Mouse (Mus musculus): Measurements from ENCODE around the gene Olfr767. TPM values are rescaled to one million over a fixed set of nuclear protein-coding genes. Genes with fewer than 3 reads are reported as not detected.

Olfr767 gene
- total and polyA plus RNA-seq, 3 experiments: 0.05 TPM; not detected in 2

- no peaks in the 10 kb centered on the region for H3K27me3 ChIP-seq (ENCODE audit: insufficient read depth, low read length)
- no peak for DNase-seq (ENCODE audit: low spot score)
Observed at GRCm38 (mm10) chr10:129039796-129040195, 42.9 kb downstream of the Olfr767 start, which contains the start of gene Olfr764-ps1. Olfr764-ps1 (minus strand) TSS chr10:129039896.

GRCm38 (mm10) chr10:129028343-129028742, 54.4 kb downstream of the Olfr767 start:
- DNase-seq (ENCODE audit: low spot score): no peak
- no peak for ATAC-seq (ENCODE audit: extremely low read depth, insufficient number of reproducible peaks, low FRiP score, poor library complexity, severe bottlenecking)
- TF ChIP-seq POLR2AphosphoS5 (IDR thresholded peaks at IDR 0.05; ENCODE audit: insufficient replicate concordance, low read depth, low read length) (no peak), GATA1 (IDR thresholded peaks at IDR 0.05; ENCODE audit: borderline replicate concordance, low read length) (no peak), TAL1 (conservative IDR thresholded peaks at IDR 0.05; ENCODE audit: low read depth, low read length) (no peak), CTCF (IDR thresholded peaks at IDR 0.05; ENCODE audit: low read depth, low read length) (no peak), GATA2 (IDR thresholded peaks at IDR 0.05; ENCODE audit: borderline replicate concordance, low read depth, low read length) (no peak)
- Histone ChIP-seq H3K36me3 (replicated peaks) (no peaks in the 10 kb centered on the region), H3K27me3 (ENCODE audit: insufficient read depth, low read length) (no peaks in the 10 kb centered on the region), H3K4me1 (ENCODE audit: insufficient read depth, low read depth, low read length) (no peaks in the 10 kb centered on the region), H3K9me3 (replicated peaks) (no peaks in the 10 kb centered on the region), H3K4me3 (ENCODE audit: low read depth, low read length) (no peak overlapping the region)

More at GRCm38 (mm10) chr10:129039796-129040195, 42.9 kb downstream of the Olfr767 start, which contains the start of gene Olfr764-ps1:
- Histone ChIP-seq H3K4me1 (ENCODE audit: insufficient read depth, low read depth, low read length) (no peaks in the 10 kb centered on the region), H3K4me3 (ENCODE audit: low read depth, low read length) (no peak within 1 kb of the TSS), H3K9me3 (replicated peaks) (no peaks in the 10 kb centered on the region), H3K36me3 (replicated peaks) (no peaks in the 10 kb centered on the region)
- no peak for ATAC-seq (ENCODE audit: extremely low read depth, insufficient number of reproducible peaks, low FRiP score, poor library complexity, severe bottlenecking)
- no peak for TF ChIP-seq POLR2AphosphoS5 (IDR thresholded peaks at IDR 0.05; ENCODE audit: insufficient replicate concordance, low read depth, low read length)
- TF ChIP-seq GATA1 (IDR thresholded peaks at IDR 0.05; ENCODE audit: borderline replicate concordance, low read length): no peak
- TF ChIP-seq CTCF (IDR thresholded peaks at IDR 0.05; ENCODE audit: low read depth, low read length): no peak
- no peak for TF ChIP-seq TAL1 (conservative IDR thresholded peaks at IDR 0.05; ENCODE audit: low read depth, low read length)
- no peak for TF ChIP-seq GATA2 (IDR thresholded peaks at IDR 0.05; ENCODE audit: borderline replicate concordance, low read depth, low read length)

GRCm38 (mm10) chr10:129026018-129026662, 56.6 kb downstream of the Olfr767 start:
- Histone ChIP-seq H3K9me3 (replicated peaks) (no peaks in the 10 kb centered on the region), H3K4me3 (ENCODE audit: low read depth, low read length) (no peak overlapping the region), H3K27me3 (ENCODE audit: insufficient read depth, low read length) (no peaks in the 10 kb centered on the region), H3K36me3 (replicated peaks) (no peaks in the 10 kb centered on the region), H3K4me1 (ENCODE audit: insufficient read depth, low read depth, low read length) (no peaks in the 10 kb centered on the region)
- no peak for TF ChIP-seq TAL1 (conservative IDR thresholded peaks at IDR 0.05; ENCODE audit: low read depth, low read length)
- peak; percentile 70 for TF ChIP-seq CTCF (IDR thresholded peaks at IDR 0.05; ENCODE audit: low read depth, low read length)
- DNase-seq (ENCODE audit: low spot score): peak; percentile 19
- peak; percentile 40; the same call in 1 of the 2 replicates for ATAC-seq (ENCODE audit: extremely low read depth, insufficient number of reproducible peaks, low FRiP score, poor library complexity, severe bottlenecking)

Other genes starting within 250 kb of the Olfr767 start
Only the 20 nearest of the 23 such genes appear.
- 1.7 and 3.4 TPM in 2 replicates for gene Cd63, start 181.9 kb downstream of the Olfr767 start, total RNA-seq (2014; fragmentation: Nextera tagmentation)
- 0.22 TPM in 1 of 2 replicates, not detected in the other for gene Cd63, start 181.9 kb downstream of the Olfr767 start, total RNA-seq (2017)
- 0.04 and 0.09 TPM in 2 replicates for gene Cd63, start 181.9 kb downstream of the Olfr767 start, polyA plus RNA-seq (2012)
- 7.1 and 27.4 TPM in 2 replicates for gene Rdh5, start 160.0 kb downstream of the Olfr767 start, total RNA-seq (2014; fragmentation: Nextera tagmentation)
- 2.6 and 4.4 TPM in 2 replicates for gene Rdh5, start 160.0 kb downstream of the Olfr767 start, total RNA-seq (2017)
- 0.94 and 1.2 TPM in 2 replicates for gene Rdh5, start 160.0 kb downstream of the Olfr767 start, polyA plus RNA-seq (2012)
- 46.7 and 50.3 TPM in 2 replicates for gene Bloc1s1, start 158.9 kb downstream of the Olfr767 start, total RNA-seq (2014; fragmentation: Nextera tagmentation)
- 116 and 119 TPM in 2 replicates for gene Bloc1s1, start 158.9 kb downstream of the Olfr767 start, total RNA-seq (2017)
- gene Bloc1s1, start 158.9 kb downstream of the Olfr767 start, polyA plus RNA-seq (2012): 121 and 157 TPM in 2 replicates
- not detected in 2 replicates for gene Itga7, start 149.1 kb downstream of the Olfr767 start, total RNA-seq (2014; fragmentation: Nextera tagmentation)
- 0.33 and 0.46 TPM in 2 replicates for gene Itga7, start 149.1 kb downstream of the Olfr767 start, total RNA-seq (2017)
- 0.02 and 0.10 TPM in 2 replicates for gene Itga7, start 149.1 kb downstream of the Olfr767 start, polyA plus RNA-seq (2012)
- not detected in 2 replicates for gene Mettl7b, start 121.9 kb downstream of the Olfr767 start, total RNA-seq (2014; fragmentation: Nextera tagmentation)
- gene Mettl7b, start 121.9 kb downstream of the Olfr767 start, total RNA-seq (2017): not detected in 2 replicates
- gene Mettl7b, start 121.9 kb downstream of the Olfr767 start, polyA plus RNA-seq (2012): not detected in 2 replicates
- not detected in 2 replicates for gene Olfr9, start 93.5 kb downstream of the Olfr767 start, total RNA-seq (2014; fragmentation: Nextera tagmentation)
- 0.11 TPM in 1 of 2 replicates, not detected in the other for gene Olfr9, start 93.5 kb downstream of the Olfr767 start, total RNA-seq (2017)
- gene Olfr9, start 93.5 kb downstream of the Olfr767 start, polyA plus RNA-seq (2012): not detected in 2 replicates
- not detected in 2 replicates for gene Olfr763, start 72.1 kb downstream of the Olfr767 start, total RNA-seq (2014; fragmentation: Nextera tagmentation)
- 0.06 TPM in 1 of 2 replicates, not detected in the other for gene Olfr763, start 72.1 kb downstream of the Olfr767 start, total RNA-seq (2017)
- not detected in 2 replicates for gene Olfr763, start 72.1 kb downstream of the Olfr767 start, polyA plus RNA-seq (2012)
- gene Olfr764-ps1, start 43.0 kb downstream of the Olfr767 start, total RNA-seq (2014; fragmentation: Nextera tagmentation): not detected in 2 replicates
- 0.06 and 0.11 TPM in 2 replicates for gene Olfr764-ps1, start 43.0 kb downstream of the Olfr767 start, total RNA-seq (2017)
- not detected in 2 replicates for gene Olfr764-ps1, start 43.0 kb downstream of the Olfr767 start, polyA plus RNA-seq (2012)
- gene Olfr765, start 32.9 kb downstream of the Olfr767 start, total RNA-seq (2014; fragmentation: Nextera tagmentation): not detected in 2 replicates
- gene Olfr765, start 32.9 kb downstream of the Olfr767 start, total RNA-seq (2017): 0.05 TPM in 1 of 2 replicates, not detected in the other
- gene Olfr765, start 32.9 kb downstream of the Olfr767 start, polyA plus RNA-seq (2012): not detected in 2 replicates
- gene Olfr766-ps1, start 13.9 kb downstream of the Olfr767 start, total RNA-seq (2014; fragmentation: Nextera tagmentation): not detected in 2 replicates
- gene Olfr766-ps1, start 13.9 kb downstream of the Olfr767 start, total RNA-seq (2017): 0.38 TPM in 1 of 2 replicates, not detected in the other
- not detected in 2 replicates for gene Olfr766-ps1, start 13.9 kb downstream of the Olfr767 start, polyA plus RNA-seq (2012)
- not detected in 2 replicates for gene Olfr768, start 16.5 kb upstream of the Olfr767 start, total RNA-seq (2014; fragmentation: Nextera tagmentation)
- 0.05 and 0.12 TPM in 2 replicates for gene Olfr768, start 16.5 kb upstream of the Olfr767 start, total RNA-seq (2017)
- not detected in 2 replicates for gene Olfr768, start 16.5 kb upstream of the Olfr767 start, polyA plus RNA-seq (2012)
- gene Olfr769, start 35.0 kb upstream of the Olfr767 start, total RNA-seq (2014; fragmentation: Nextera tagmentation): not detected in 2 replicates
- 0.06 TPM in 1 of 2 replicates, not detected in the other for gene Olfr769, start 35.0 kb upstream of the Olfr767 start, total RNA-seq (2017)
- gene Olfr769, start 35.0 kb upstream of the Olfr767 start, polyA plus RNA-seq (2012): not detected in 2 replicates
- not detected in 2 replicates for gene Olfr770, start 56.1 kb upstream of the Olfr767 start, total RNA-seq (2014; fragmentation: Nextera tagmentation)
- 0.17 TPM in 1 of 2 replicates, not detected in the other for gene Olfr770, start 56.1 kb upstream of the Olfr767 start, total RNA-seq (2017)
- not detected in 2 replicates for gene Olfr770, start 56.1 kb upstream of the Olfr767 start, polyA plus RNA-seq (2012)
- not detected in 2 replicates for gene Olfr771, start 81.8 kb upstream of the Olfr767 start, total RNA-seq (2014; fragmentation: Nextera tagmentation)
- 0.11 and 0.29 TPM in 2 replicates for gene Olfr771, start 81.8 kb upstream of the Olfr767 start, total RNA-seq (2017)
- gene Olfr771, start 81.8 kb upstream of the Olfr767 start, polyA plus RNA-seq (2012): not detected in 2 replicates
- not detected in 2 replicates for gene Olfr772, start 95.0 kb upstream of the Olfr767 start, total RNA-seq (2014; fragmentation: Nextera tagmentation)
- gene Olfr772, start 95.0 kb upstream of the Olfr767 start, total RNA-seq (2017): 0.12 and 0.38 TPM in 2 replicates
- gene Olfr772, start 95.0 kb upstream of the Olfr767 start, polyA plus RNA-seq (2012): not detected in 2 replicates
- not detected in 2 replicates for gene Olfr773, start 104.5 kb upstream of the Olfr767 start, total RNA-seq (2014; fragmentation: Nextera tagmentation)
- gene Olfr773, start 104.5 kb upstream of the Olfr767 start, total RNA-seq (2017): not detected in 2 replicates
- gene Olfr773, start 104.5 kb upstream of the Olfr767 start, polyA plus RNA-seq (2012): not detected in 2 replicates
- gene Olfr774, start 153.3 kb upstream of the Olfr767 start, total RNA-seq (2014; fragmentation: Nextera tagmentation): not detected in 2 replicates
- not detected in 2 replicates for gene Olfr774, start 153.3 kb upstream of the Olfr767 start, total RNA-seq (2017)
- not detected in 2 replicates for gene Olfr774, start 153.3 kb upstream of the Olfr767 start, polyA plus RNA-seq (2012)
- gene Olfr775, start 165.5 kb upstream of the Olfr767 start, total RNA-seq (2014; fragmentation: Nextera tagmentation): not detected in 2 replicates
- 0.27 and 0.29 TPM in 2 replicates for gene Olfr775, start 165.5 kb upstream of the Olfr767 start, total RNA-seq (2017)
- not detected in 2 replicates for gene Olfr775, start 165.5 kb upstream of the Olfr767 start, polyA plus RNA-seq (2012)
- not detected in 2 replicates for gene Olfr776, start 176.2 kb upstream of the Olfr767 start, total RNA-seq (2014; fragmentation: Nextera tagmentation)
- 0.22 and 0.41 TPM in 2 replicates for gene Olfr776, start 176.2 kb upstream of the Olfr767 start, total RNA-seq (2017)
- not detected in 2 replicates for gene Olfr776, start 176.2 kb upstream of the Olfr767 start, polyA plus RNA-seq (2012)
- gene Olfr777, start 188.6 kb upstream of the Olfr767 start, total RNA-seq (2014; fragmentation: Nextera tagmentation): not detected in 2 replicates
- 0.17 and 0.44 TPM in 2 replicates for gene Olfr777, start 188.6 kb upstream of the Olfr767 start, total RNA-seq (2017)
- gene Olfr777, start 188.6 kb upstream of the Olfr767 start, polyA plus RNA-seq (2012): not detected in 2 replicates

All from G1E (cell line).